Mouse (Mus musculus) limb, embryonic 11.5 days (tissue): Measurements from ENCODE around the gene Mttp. TPM values are rescaled to one million over a fixed set of nuclear protein-coding genes. Genes with fewer than 3 reads are reported as not detected.

Experiments
- ATAC-seq: fragments of 200-750 bp; cut with Nextera tagmentation; 2 replicates; pipeline ENCODE4 v1.8.0; 2017; ENCODE audit warnings: low read depth; ENCODE audit not compliant: insufficient number of reproducible peaks, low FRiP score, low TSS enrichment
- DNase-seq: peaks from one replicate; pipeline ENCODE4 v3.0.0-alpha.2; 2015; ENCODE audit warnings: low spot score
- H3K27ac ChIP-seq: fragments of 300-500 bp; sonication (generic); replicated peaks from 2 replicates; pipeline ENCODE4 v1.5.1; 2014; ENCODE audit warnings: low read depth, mild to moderate bottlenecking, low read length
- H3K27me3 ChIP-seq: fragments of 300-500 bp; sonication (generic); 2 replicates; pipeline ENCODE4 v1.6.1; 2014; ENCODE audit warnings: mild to moderate bottlenecking, low read length, mixed read lengths; ENCODE audit not compliant: control insufficient read depth, insufficient read depth
- H3K36me3 ChIP-seq: fragments of 300-500 bp; sonication (generic); 2 replicates; pipeline ENCODE4 v1.6.1; 2014; ENCODE audit warnings: mild to moderate bottlenecking, low read length, moderate library complexity, mixed read lengths; ENCODE audit not compliant: control insufficient read depth, insufficient read depth
- H3K4me1 ChIP-seq: fragments of 300-500 bp; sonication (generic); 2 replicates; pipeline ENCODE4 v1.6.1; 2014; ENCODE audit warnings: low read length, mixed read lengths; ENCODE audit not compliant: control insufficient read depth, insufficient read depth
- H3K4me2 ChIP-seq: fragments of 300-500 bp; sonication (generic); 2 replicates; pipeline ENCODE4 v1.6.1; 2014; ENCODE audit warnings: low read depth, mild to moderate bottlenecking, moderate library complexity; ENCODE audit not compliant: severe bottlenecking
- H3K4me3 ChIP-seq: fragments of 300-500 bp; sonication (generic); 2 replicates; pipeline ENCODE4 v1.5.1; 2014; ENCODE audit warnings: low read depth, low read length
- H3K9ac ChIP-seq: fragments of 300-500 bp; sonication (generic); 2 replicates; pipeline ENCODE4 v1.6.1; 2014; ENCODE audit warnings: mild to moderate bottlenecking, low read length
- H3K9me3 ChIP-seq: fragments of 300-500 bp; sonication (generic); 2 replicates; pipeline ENCODE4 v1.6.1; 2016; ENCODE audit warnings: low read length; ENCODE audit not compliant: control insufficient read depth
- WGBS: fragments of 180-500 bp; shearing (Covaris S2); extraction: QIAGEN DNeasy Blood & Tissue Kit; methylation state at CpG from one replicate; pipeline ENCODE4 v1.1.7; 2014; 5-methylcytosine and 5-hydroxymethylcytosine counted together
- polyA plus RNA-seq: library from polyadenylated mRNA; unstranded; fragments of >200 nt; fragmentation: Nextera tagmentation; extraction: Ambion mirVana; gene quantifications from 2 replicates; pipeline ENCODE4 v1.2.1, GENCODE M21; 2014

Mttp gene
- polyA plus RNA-seq, 1 experiment from 2014 or later = 9.1 TPM

GRCm38 (mm10) chr3:138095301-138095700, 49.5 kb downstream of the Mttp start:
- Histone ChIP-seq H3K4me1 (no peaks in the 10 kb centered on the region), H3K27ac (no peak overlapping the region), H3K4me3 (no peak overlapping the region), H3K4me2 (no peak overlapping the region), H3K9me3 (no peaks in the 10 kb centered on the region), H3K9ac (no peak overlapping the region), H3K27me3 (no peaks in the 10 kb centered on the region), H3K36me3 (no peaks in the 10 kb centered on the region)
- DNase-seq (no peak), ATAC-seq (no peak)
- 87% methylated on average over 3 of the region's 3 CpGs for WGBS

GRCm38 (mm10) chr3:138083896-138084295, 60.9 kb downstream of the Mttp start:
- H3K9ac ChIP-seq = no peak overlapping the region
- no peak overlapping the region for H3K4me3 ChIP-seq
- H3K27ac ChIP-seq = no peak overlapping the region
- H3K27me3 ChIP-seq = no peaks in the 10 kb centered on the region
- no peaks in the 10 kb centered on the region for H3K4me1 ChIP-seq
- ATAC-seq (no peak), DNase-seq (no peak)
- no peaks in the 10 kb centered on the region for H3K9me3 ChIP-seq
- WGBS = 85% methylated on average over 4 of the region's 4 CpGs
- no peak overlapping the region for H3K4me2 ChIP-seq
- no peaks in the 10 kb centered on the region for H3K36me3 ChIP-seq

DNA sequence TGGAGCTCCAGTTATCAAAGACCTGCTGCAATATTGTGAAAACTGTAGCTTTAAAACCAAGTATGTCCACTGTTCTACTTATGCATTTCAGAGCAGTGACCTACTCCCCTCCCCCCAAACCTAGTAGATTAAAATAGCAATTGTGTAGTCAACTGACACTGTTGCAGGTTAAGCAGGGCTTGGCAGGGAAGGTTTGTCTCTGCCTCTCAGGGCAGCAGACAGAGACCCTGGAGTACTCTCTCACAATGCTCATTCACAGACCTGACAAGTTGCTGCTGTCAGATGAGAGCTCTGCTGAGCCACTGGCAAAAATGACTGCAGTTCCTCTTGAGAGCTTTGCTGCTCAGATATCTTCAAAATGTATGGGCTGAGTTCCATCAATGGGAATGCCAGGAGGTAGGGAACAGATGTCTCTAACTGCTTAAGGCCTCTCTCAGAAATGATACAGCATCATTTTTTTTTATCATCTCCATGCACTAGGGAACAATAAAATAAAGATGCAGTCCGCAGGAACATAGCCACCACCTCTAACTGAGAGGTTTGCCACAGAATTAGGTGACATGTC, 61.6 kb downstream of the Mttp start:
- Histone ChIP-seq H3K9ac (no peak overlapping the region), H3K4me2 (no peak overlapping the region), H3K27me3 (no peaks in the 10 kb centered on the region), H3K9me3 (no peaks in the 10 kb centered on the region), H3K4me3 (no peak overlapping the region), H3K4me1 (no peaks in the 10 kb centered on the region), H3K27ac (no peak overlapping the region), H3K36me3 (no peaks in the 10 kb centered on the region)
- no peak for ATAC-seq
- no peak for DNase-seq
- WGBS = 92% methylated on average over 1 of the region's 1 CpGs

DNA sequence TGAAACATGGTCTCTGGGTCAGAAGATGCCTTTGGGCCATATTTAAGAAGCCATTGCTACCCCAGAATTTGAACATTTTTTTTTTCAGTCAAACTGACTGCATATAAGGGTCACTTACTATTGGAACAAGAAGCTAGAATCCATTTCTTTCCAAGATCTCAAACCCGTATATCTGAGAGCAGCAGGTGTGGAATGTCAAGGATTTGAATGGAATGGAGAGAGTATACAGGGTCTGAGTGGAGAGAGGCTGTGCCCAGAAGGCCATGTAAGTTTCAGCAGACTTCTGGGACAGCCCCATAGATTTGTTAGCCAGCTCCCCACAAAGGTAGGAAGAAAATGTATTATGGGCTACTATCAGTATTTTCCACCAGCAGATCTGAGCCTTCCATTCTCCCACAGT, 66.1 kb downstream of the Mttp start:
- ATAC-seq (no peak), DNase-seq (no peak)
- H3K4me2 ChIP-seq = no peak overlapping the region
- no peak overlapping the region for H3K9ac ChIP-seq
- WGBS = 96% methylated on average over 1 of the region's 1 CpGs
- no peak overlapping the region for H3K27ac ChIP-seq
- H3K9me3 ChIP-seq = no peaks in the 10 kb centered on the region
- H3K36me3 ChIP-seq = no peaks in the 10 kb centered on the region
- no peaks in the 10 kb centered on the region for H3K27me3 ChIP-seq
- no peaks in the 10 kb centered on the region for H3K4me1 ChIP-seq
- H3K4me3 ChIP-seq = no peak overlapping the region

DNA sequence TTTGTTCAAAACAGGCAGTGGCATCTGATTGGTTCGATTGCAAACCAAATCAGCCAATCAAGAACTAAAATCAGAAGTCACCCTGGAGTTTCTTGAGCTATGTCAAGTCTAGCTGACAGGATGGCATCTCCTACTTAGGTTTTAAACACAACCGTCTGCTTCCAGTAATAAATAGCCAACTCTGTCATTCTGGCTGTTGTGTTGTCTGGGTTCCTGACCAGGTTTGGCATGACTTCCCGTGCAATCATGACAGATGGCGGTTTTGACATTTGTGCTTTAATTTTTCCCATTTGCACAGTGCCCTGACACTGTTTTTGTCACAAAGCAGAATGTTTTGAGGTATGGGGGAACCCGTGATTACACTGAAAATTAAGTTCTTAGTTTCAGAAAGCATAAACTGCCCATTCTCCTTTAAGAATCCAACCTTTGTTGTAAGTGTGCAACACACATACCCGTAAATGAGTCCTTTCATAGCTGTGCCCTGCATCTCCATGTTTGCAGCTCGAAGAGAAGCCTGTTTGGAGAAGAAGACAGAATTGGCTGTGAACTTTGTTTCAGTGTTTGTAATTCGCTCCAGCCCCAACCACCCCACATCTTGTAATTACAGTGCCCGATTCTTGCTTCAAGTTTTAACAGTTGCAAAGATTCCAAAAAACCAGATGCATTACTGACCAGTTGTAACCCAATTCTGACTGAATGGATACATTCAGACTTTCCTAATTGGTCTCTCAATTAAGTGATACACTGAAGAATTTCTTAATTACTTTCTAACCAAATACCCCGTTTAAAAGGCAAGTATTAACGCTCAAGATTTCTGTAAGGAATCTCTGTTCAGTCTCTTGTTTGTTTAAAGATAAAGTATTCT, 67.1 kb downstream of the Mttp start:
- DNase-seq = no peak
- Histone ChIP-seq H3K27ac (0 out of 2 replicates have a peak overlapping the region, but pooled peaks have one; percentile 21), H3K27me3 (no peaks in the 10 kb centered on the region), H3K9ac (no peak overlapping the region), H3K9me3 (no peaks in the 10 kb centered on the region), H3K4me3 (no peak overlapping the region), H3K4me2 (no peak overlapping the region), H3K36me3 (no peaks in the 10 kb centered on the region), H3K4me1 (no peaks in the 10 kb centered on the region)
- ATAC-seq = no peak
- 76% methylated on average over 11 of the region's 11 CpGs for WGBS

DNA sequence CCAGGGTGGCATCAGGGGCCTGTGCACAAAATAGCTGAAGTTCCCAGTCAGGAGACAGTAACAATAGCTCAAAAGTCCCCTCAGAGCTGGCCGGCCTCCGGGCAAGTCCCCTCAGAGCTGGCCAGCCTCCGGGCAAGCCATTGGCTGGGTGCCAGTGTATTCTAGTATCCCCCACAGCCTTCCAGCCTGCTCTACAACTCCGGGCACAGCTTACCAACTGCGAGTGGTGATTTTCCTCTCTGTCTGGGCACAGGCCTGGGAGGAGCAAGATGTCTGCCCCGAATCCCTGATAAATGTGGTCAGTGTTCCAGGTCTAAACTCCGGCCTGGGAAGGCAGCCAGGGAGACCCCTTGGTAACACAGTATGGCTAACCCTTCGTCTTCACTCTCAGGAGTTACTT, 69.6 kb downstream of the Mttp start:
- no peaks in the 10 kb centered on the region for H3K9me3 ChIP-seq
- H3K9ac ChIP-seq = no peak overlapping the region
- no peak for ATAC-seq
- H3K4me3 ChIP-seq = no peak overlapping the region
- H3K4me2 ChIP-seq = no peak overlapping the region
- no peaks in the 10 kb centered on the region; the same call in 1 of the 2 replicates for H3K4me1 ChIP-seq
- H3K36me3 ChIP-seq = no peaks in the 10 kb centered on the region
- 82% methylated on average over 8 of the region's 8 CpGs for WGBS
- no peak for DNase-seq
- no peak overlapping the region for H3K27ac ChIP-seq
- H3K27me3 ChIP-seq = no peaks in the 10 kb centered on the region

DNA sequence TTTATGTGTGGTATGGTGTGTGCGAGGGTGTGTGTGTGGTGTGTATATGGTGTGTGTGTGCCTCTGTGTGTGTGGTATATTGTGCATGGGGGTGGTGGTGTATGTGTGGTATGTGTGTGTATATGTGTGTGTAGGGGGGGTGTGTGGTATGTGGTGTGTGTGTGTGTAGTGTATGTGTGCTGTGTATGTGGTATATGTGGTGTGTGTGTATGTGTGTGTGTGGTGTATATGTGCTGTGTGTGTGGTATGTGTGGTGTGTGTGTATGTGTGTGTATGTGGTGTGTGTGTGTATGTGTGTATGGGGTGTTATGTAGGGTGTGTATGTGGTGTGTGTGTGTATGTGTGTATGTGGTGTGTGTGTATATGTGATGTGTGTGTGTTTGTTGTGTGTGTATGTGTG, 70.6 kb downstream of the Mttp start:
- ATAC-seq = peak; percentile 36; the same call in 1 of the 2 replicates
- WGBS = 83% methylated on average over 1 of the region's 1 CpGs
- H3K27ac ChIP-seq = no peak overlapping the region
- no peaks in the 10 kb centered on the region; the same call in 1 of the 2 replicates for H3K4me1 ChIP-seq
- H3K9me3 ChIP-seq = no peaks in the 10 kb centered on the region
- no peak overlapping the region for H3K4me3 ChIP-seq
- DNase-seq = no peak
- no peak overlapping the region for H3K9ac ChIP-seq
- no peaks in the 10 kb centered on the region for H3K36me3 ChIP-seq
- no peaks in the 10 kb centered on the region for H3K27me3 ChIP-seq
- H3K4me2 ChIP-seq = no peak overlapping the region

DNA sequence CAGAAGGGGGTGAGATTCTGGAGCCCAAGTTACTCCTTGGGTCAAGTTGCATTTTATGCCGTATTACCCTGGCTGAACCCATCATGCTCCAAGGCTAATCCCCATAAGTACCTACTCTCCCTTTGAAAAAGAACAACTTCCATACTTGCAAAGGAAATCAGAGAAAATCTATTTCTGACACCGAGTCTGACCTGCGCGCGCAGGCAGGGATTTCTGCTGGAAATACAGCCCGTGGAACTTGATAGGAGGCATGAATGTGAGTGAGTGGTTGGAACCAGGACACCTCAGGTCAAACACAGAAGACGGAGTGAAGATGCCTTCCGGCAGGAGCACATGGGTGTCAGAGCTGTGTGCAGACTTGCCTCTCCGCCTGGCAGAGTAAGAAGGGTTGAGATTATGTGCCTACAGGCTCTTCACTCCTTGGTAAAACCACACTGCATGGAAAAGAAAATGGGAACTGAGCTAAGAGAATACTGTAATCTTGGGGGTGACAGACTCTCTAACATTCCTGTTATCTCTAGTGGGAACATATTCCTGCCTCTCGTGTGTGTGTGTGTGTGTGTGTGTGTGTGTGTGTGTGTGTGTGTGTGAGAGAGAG, 73.2 kb downstream of the Mttp start:
- WGBS = 82% methylated on average over 10 of the region's 10 CpGs
- no peaks in the 10 kb centered on the region; the same call in 1 of the 2 replicates for H3K4me1 ChIP-seq
- H3K27ac ChIP-seq = no peak overlapping the region
- no peaks in the 10 kb centered on the region for H3K36me3 ChIP-seq
- ATAC-seq = no peak
- H3K4me2 ChIP-seq = no peak overlapping the region
- no peaks in the 10 kb centered on the region for H3K27me3 ChIP-seq
- no peak for DNase-seq
- no peaks in the 10 kb centered on the region for H3K9me3 ChIP-seq
- H3K9ac ChIP-seq = no peak overlapping the region
- no peak overlapping the region for H3K4me3 ChIP-seq
